ENCODE assay signal across 34 mouse cellular contexts in genomic region chr2:154517424-154517823, GRCm38 (mm10). TPM values are rescaled to one million over a fixed set of nuclear protein-coding genes. Genes with fewer than 3 reads are reported as not detected.
"Had no signal": no experiment of that assay in that cellular context is flagged by ENCODE, and none has a peak within 500 bp of the region (broad histone marks: within the 10 kb centered on the region; RNA-seq: fewer than 3 reads in every experiment).

No protein-coding gene starts in this region.

- DNase-seq: gastrocnemius, postnatal 14 days; gastrocnemius, postnatal 36 days; heart, adult 11 months; heart, adult 2 months; heart, postnatal 14 days; heart, postnatal 36 days; kidney, adult 11 months; kidney, adult 2 months; kidney, adult 9 months; kidney, postnatal 14 days; kidney, postnatal 36 days; layer of hippocampus, adult 9-11 months; liver; liver, embryonic 13.5 days had no signal

- H3K4me3 ChIP-seq: heart, adult 2 months; heart, embryonic 13.5 days; heart, embryonic 15.5 days; hindbrain, embryonic 13.5 days; hindbrain, embryonic 15.5 days; kidney, embryonic 15.5 days; limb, embryonic 10.5 days; limb, embryonic 12.5 days; liver, embryonic 13.5 days had no signal

- H3K4me1 ChIP-seq: heart, embryonic 15.5 days; hindbrain, embryonic 13.5 days; hindbrain, embryonic 15.5 days; kidney, embryonic 15.5 days; limb, embryonic 10.5 days; limb, embryonic 12.5 days; liver, embryonic 13.5 days had no signal

- H3K4me2 ChIP-seq: heart, embryonic 11.5 days; heart, embryonic 13.5 days; heart, embryonic 15.5 days; hindbrain, embryonic 13.5 days; hindbrain, embryonic 15.5 days; kidney, embryonic 15.5 days; limb, embryonic 12.5 days; liver, embryonic 11.5 days; liver, embryonic 13.5 days had no signal

- H3K9ac ChIP-seq: heart, embryonic 13.5 days; heart, embryonic 15.5 days; hindbrain, embryonic 13.5 days; hindbrain, embryonic 15.5 days; kidney, embryonic 15.5 days; limb, embryonic 12.5 days; liver, embryonic 13.5 days had no signal

- H3K9me3 ChIP-seq: heart, embryonic 13.5 days; heart, embryonic 15.5 days; hindbrain, embryonic 13.5 days; hindbrain, embryonic 15.5 days; kidney, embryonic 15.5 days; limb, embryonic 10.5 days; limb, embryonic 12.5 days; liver, embryonic 13.5 days had no signal

- H3K27ac ChIP-seq: heart, adult 2 months; heart, embryonic 13.5 days; heart, embryonic 15.5 days; hindbrain, embryonic 13.5 days; hindbrain, embryonic 15.5 days; hindbrain, postnatal 0 days; kidney, embryonic 15.5 days; kidney, postnatal 0 days; limb, embryonic 10.5 days; limb, embryonic 12.5 days; liver, embryonic 13.5 days had no signal

- ATAC-seq: hindbrain, postnatal 0 days; intestine, embryonic 16.5 days had no signal

- H3K27me3 ChIP-seq: heart, embryonic 13.5 days; heart, embryonic 15.5 days; hindbrain, embryonic 13.5 days; hindbrain, embryonic 15.5 days; kidney, embryonic 15.5 days; limb, embryonic 12.5 days; liver, embryonic 13.5 days had no signal

RNA-seq across cellular contexts. Expression of gene 1700003F12Rik, which starts 29.5 kb away (rescaled TPM):
- total RNA-seq: gastrocnemius, adult 8-10 months; gastrocnemius, postnatal 36 days; heart, adult 2 months; heart, postnatal 36 days; hematopoietic stem cell, adult 5-6 weeks had no signal
- polyA plus RNA-seq: heart, embryonic 13.5 days; large intestine, adult 2 months had no signal

RNA-seq across cellular contexts. Expression of gene Actl10, which starts 34.2 kb away (rescaled TPM):
- total RNA-seq: gastrocnemius, postnatal 14 days; gastrocnemius, postnatal 36 days; heart, adult 2 months; heart, postnatal 14 days; heart, postnatal 36 days; hematopoietic stem cell, adult 5-6 weeks; layer of hippocampus, postnatal 14 days; left cerebral cortex, adult 8-10 months; left cerebral cortex, postnatal 10 days; left cerebral cortex, postnatal 25 days had no signal
- polyA plus RNA-seq: heart, adult 2 months; heart, embryonic 11.5 days; heart, postnatal 0 days; hindbrain, postnatal 0 days; intestine, embryonic 16.5 days; kidney, adult 2 months; kidney, postnatal 0 days; large intestine, adult 2 months; liver, embryonic 13.5 days had no signal
